Mouse (Mus musculus): ENCODE data around the gene Slc22a20. TPM values are rescaled to one million over a fixed set of nuclear protein-coding genes. Genes with fewer than 3 reads are reported as not detected.

Gene Slc22a20
- total RNA-seq, 2 experiments from 2014 or later = not detected

DNA sequence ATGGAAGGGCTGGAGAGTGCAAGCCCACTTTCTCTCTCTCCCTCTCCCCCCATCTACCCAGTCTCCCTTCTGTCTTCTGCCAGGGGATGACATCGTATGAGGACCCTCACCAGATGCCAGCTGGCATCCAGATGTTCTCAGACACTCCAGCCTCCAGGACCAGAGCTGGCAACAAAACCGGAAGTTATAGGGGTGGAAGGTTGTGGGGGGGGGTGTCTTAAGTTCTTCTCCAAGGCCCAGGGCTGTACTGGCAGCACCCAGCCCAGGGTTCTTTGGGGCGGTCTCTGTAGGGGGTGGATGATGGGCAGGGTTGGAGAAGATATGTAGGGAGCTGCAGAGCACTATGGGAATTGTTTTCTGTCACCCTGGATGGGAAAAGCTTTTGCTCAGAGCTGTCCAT is 57.4 kb downstream of the Slc22a20 start:
- no peak overlapping the region for H3K4me3 ChIP-seq
- no peak for DNase-seq (ENCODE audit: extremely low spot score in 1 of 2, low spot score in 2 of 2)
- TF ChIP-seq CTCF (IDR thresholded peaks at IDR 0.05) = no peak
- no peak overlapping the region for H3K27ac ChIP-seq
- intact Hi-C loops (cut with DNase I) = no loop called here

DNA sequence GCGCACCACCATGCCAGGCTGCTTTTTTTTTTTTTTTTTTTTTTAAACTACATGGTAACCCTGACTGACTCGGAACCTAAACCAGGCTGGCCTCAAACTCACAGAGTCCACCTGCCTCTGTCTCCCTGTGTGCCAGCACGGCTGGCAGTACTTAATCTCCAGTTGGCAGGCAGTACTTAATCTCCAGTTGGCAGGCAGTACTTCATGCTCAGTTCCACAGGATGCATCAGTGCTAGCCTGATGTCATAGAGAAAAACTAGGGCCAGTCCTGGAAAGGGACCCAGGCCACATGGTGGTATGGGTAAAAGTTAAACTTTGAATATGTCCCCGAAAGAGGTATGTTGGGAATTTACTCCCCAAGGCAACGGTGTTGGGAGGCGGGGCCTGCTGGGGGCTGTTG is 57.8 kb downstream of the Slc22a20 start:
- H3K4me3 ChIP-seq = no peak overlapping the region

DNA sequence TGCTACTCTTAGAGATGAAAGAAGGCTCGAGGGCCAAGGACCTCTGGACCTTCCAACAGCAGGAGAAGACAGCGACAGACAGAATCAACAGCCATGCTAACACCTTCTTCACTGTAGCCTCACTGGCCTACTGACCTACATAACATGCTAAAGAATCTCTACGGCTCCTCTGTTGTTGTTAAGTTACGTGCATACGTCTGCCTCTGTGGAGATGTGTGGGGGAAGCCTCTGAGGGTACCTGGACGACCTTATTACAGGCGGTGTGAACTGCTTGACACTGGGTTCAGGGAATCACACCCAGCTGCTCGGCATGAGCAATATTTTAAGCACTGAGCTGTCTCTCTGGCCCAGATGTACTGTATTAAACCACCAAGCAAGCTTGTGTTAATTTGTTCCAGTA is 58.4 kb downstream of the Slc22a20 start:
- DNase-seq (ENCODE audit: extremely low spot score in 1 of 2, low spot score in 2 of 2) = no peak
- no peak overlapping the region for H3K4me3 ChIP-seq
- H3K27ac ChIP-seq = no peak overlapping the region
- no peak for TF ChIP-seq CTCF (IDR thresholded peaks at IDR 0.05)
- intact Hi-C loops (cut with DNase I) = no loop called here

More for the DNA sequence above, 57.8 kb downstream of the Slc22a20 start:
- intact Hi-C loops (cut with DNase I) = no loop called here
- DNase-seq (ENCODE audit: extremely low spot score in 1 of 2, low spot score in 2 of 2) = no peak
- no peak overlapping the region for H3K27ac ChIP-seq
- no peak for TF ChIP-seq CTCF (IDR thresholded peaks at IDR 0.05)

DNA sequence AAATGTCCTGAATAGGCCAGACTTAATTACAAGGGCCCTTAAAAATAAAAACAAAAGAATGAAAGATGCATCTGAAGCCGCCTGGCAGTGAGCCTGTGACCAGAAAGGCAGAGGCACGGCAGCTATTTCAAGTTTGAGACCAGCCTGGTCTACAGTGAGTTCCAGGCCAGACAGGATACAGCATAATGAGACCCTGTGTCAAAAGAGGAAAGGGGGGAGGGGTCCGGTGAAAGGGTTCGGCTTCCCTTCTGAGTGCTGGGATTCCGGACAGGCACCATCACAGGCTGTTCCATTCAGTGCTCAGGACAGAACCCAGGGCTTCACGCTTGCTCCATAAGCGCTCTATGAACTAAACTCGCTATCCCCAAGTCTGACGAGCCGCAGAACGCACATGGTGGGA is 58.9 kb downstream of the Slc22a20 start:
- H3K27ac ChIP-seq = no peak overlapping the region
- no peak for DNase-seq (ENCODE audit: extremely low spot score in 1 of 2, low spot score in 2 of 2)
- TF ChIP-seq CTCF (IDR thresholded peaks at IDR 0.05) = no peak
- H3K4me3 ChIP-seq = no peak overlapping the region
- intact Hi-C loops (cut with DNase I) = no loop called here

DNA sequence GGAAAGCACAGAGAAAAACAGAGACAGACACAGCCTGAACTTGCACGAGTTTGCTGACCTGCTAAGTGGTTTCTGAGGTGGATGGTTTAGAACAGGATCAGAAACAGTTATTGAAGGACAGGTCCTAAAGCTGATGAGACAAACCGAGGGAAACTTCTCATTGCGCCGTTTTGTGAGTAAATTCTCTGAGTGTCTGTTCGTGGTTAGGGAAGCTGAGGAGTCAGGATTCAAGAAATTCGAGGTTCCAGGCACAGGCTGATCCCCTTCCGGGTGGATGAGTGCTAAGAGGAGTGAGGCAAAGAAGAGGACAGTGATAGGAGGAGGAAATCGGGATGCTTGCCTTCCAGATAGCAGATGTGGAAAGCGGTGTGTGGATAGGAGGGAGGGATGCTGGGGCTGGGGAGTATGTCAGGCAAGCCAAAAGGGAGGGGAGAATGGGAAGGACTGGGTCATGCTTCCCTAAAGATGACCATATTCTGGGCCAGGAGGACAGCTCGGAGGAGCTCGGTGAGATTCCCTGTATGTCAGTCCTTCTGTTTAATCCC is 60.6 kb downstream of the Slc22a20 start:
- no peak for DNase-seq (ENCODE audit: extremely low spot score in 1 of 2, low spot score in 2 of 2)
- Histone ChIP-seq H3K4me3 (peak overlapping the region; percentile 84), H3K27ac (peak overlapping the region; percentile 57; the same call in 1 of the 2 replicates)
- intact Hi-C loops (cut with DNase I) = loop anchor here (2.0 kb wide), 1 partner anchor 89 kb away; the partner anchor contains the start of gene Capn1
- no peak for TF ChIP-seq CTCF (IDR thresholded peaks at IDR 0.05)

DNA sequence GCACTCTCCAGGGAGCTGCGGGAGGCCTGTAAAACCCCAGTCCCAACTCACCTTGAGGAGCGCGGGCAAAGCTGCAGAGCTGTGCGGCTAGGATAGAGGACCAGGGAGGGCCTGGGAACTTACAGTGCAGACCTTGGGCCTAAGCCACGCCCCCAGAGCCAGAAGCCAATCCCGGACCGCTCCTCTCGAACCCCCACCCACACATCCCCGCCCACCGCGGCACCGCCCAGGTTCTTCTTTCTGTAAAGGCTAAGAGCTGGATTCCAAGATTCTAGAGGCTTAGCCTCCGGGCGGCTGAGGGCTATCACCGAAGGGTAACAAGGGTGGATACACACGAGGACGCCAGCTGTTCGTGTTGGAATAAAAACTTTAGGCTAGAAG is 61.2 kb downstream of the Slc22a20 start, which contains the start of gene Cdc42ep2:
TSS of gene Cdc42ep2 (minus strand) at position 104 of the 381 bp plus-strand sequence.
- intact Hi-C loops (cut with DNase I) = loop anchor here (1.0 to 2.0 kb wide), 2 partner anchors 32 to 90 kb away; partner anchors contain the start of gene Capn1
- DNase-seq (ENCODE audit: extremely low spot score in 1 of 2, low spot score in 2 of 2) = peak; percentile 90 to 91
- no peak for TF ChIP-seq CTCF (IDR thresholded peaks at IDR 0.05)
- Histone ChIP-seq H3K27ac (peak within 1 kb of the TSS; percentile 73), H3K4me3 (peak within 1 kb of the TSS; percentile 84)

DNA sequence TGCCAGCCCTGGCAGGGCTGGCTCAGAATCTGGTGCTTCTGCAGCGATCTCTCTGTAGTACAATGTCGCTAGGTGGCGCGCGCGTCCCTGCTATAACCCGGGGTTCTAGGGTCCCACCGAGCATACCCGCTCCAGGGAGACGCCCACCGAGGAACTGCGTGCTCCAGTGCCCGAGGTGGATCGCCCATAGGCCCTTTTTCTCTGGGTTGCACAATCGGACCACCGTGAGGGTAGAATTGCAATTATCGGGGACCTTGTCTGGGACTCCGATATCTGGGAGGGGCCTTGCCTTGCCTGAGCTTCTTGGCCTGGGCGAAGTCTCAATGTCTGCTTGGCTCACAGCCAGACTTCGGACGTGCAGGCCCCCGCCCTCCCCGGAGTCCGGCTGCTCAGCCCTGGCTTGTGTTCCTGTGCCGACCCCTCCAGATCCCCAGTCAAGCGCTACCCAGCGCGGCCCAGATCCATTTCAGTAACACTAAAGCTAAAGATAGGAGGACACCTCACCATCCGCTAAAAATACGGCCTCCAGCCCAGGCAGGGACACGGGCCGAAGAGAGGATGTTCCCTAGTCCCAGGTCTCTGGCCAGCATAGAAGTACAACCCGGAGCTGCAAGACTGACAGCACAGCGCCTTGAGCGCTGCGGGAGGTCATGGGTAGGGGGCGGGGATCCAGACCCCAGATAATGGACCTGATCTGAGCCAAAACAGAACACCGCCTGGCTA is 61.8 kb downstream of the Slc22a20 start:
- Histone ChIP-seq H3K4me3 (peak overlapping the region; percentile 84), H3K27ac (peak overlapping the region; percentile 73)
- peak; percentile 84 to 88 for DNase-seq (ENCODE audit: extremely low spot score in 1 of 2, low spot score in 2 of 2)
- peak; percentile 85 for TF ChIP-seq CTCF (IDR thresholded peaks at IDR 0.05)
- intact Hi-C loops (cut with DNase I) = loop anchor here (1.0 to 2.0 kb wide), 2 partner anchors 32 to 91 kb away; partner anchors contain the start of gene Capn1

DNA sequence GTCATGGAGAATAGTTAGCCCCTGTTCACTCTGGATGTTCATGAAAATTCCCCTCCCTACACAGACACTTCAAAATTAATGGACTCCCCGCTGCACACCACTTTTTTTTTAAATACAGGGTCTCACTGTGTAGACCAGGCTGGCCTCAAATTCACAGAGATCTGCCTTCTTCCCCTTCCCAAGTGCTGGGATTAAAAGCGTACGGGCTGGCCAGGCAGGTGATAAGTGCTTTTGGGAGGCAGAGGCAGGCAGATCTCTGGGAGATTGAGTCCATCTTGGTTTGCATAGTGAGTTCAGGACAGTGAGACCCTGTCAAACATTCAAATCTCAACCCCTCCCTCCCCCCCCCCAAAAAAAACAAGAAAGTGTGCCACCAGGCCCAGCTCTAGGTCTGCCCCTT is 63.0 kb downstream of the Slc22a20 start:
- intact Hi-C loops (cut with DNase I) = no loop called here
- DNase-seq (ENCODE audit: extremely low spot score in 1 of 2, low spot score in 2 of 2) = no peak
- no peak for TF ChIP-seq CTCF (IDR thresholded peaks at IDR 0.05)
- no peak overlapping the region for H3K4me3 ChIP-seq
- H3K27ac ChIP-seq = no peak overlapping the region

DNA sequence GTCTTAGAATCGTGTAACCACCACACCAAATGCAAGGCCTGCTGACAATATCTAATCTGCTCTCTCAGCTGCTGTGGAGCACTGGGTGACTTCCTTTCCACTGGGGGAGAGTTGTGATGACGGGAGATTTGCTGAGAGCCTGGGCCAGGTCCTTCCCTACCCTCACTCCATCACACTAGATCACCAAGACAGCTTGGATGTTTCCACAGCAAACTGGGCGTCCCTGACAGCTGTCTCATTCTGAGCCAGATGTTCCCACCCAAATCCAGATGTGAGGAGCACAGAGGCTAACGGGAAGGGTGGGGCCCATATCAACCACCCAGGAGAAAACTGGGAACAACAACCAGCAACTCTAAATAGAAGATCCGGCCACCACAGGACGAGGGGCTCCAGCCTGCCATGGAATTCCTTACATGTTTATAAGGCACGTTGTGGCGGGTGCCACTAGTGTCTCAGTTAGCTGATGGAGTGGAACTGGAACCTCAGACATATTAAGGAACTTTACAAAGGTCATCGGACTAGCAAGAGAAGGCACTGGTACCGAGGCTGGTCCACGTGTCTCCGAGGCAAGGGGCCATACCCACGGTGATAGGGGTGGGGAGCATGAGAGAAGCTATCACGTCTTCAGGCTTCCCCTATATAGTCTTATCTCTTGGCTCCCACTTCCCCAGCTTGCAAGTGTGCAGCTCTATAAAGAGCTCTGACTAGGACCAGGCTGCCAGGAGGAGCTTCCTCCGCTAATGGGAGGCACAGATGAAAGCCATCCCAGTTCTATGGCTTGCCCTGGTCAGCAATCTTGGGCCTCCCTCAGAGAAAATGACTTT is 63.6 kb downstream of the Slc22a20 start:
- Histone ChIP-seq H3K27ac (no peak overlapping the region), H3K4me3 (no peak overlapping the region)
- no peak for DNase-seq (ENCODE audit: extremely low spot score in 1 of 2, low spot score in 2 of 2)
- TF ChIP-seq CTCF (IDR thresholded peaks at IDR 0.05) = no peak
- intact Hi-C loops (cut with DNase I) = no loop called here

DNA sequence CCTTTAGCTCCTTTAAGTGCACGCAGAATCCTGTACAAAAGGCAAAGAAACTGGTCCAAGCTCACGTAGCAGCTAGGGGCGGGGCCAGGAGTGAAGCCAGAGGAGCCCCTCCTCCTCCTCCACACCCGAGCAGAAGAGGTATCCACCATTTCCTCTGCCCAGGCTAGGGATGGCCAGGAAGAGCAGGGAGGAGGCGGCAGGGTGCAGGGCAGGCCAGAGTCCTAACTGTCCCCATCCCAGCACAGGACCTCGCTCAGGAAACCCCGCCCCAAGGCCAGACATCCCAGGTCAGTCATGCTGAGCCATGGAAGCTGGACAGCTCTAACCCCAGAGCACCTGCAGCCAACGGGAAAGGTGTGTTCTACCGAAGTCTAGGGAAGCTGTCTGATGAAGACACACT is 64.2 kb downstream of the Slc22a20 start:
- TF ChIP-seq CTCF (IDR thresholded peaks at IDR 0.05) = no peak
- no peak for DNase-seq (ENCODE audit: extremely low spot score in 1 of 2, low spot score in 2 of 2)
- intact Hi-C loops (cut with DNase I) = no loop called here
- H3K4me3 ChIP-seq = no peak overlapping the region
- no peak overlapping the region for H3K27ac ChIP-seq

Other genes with a start within 250 kb of the Slc22a20 start
- gene Ltbp3, start 245.2 kb downstream of the Slc22a20 start, total RNA-seq (2021) = 10 to 100 TPM; 38.9 to 43.1 TPM
- gene Scyl1, start 214.7 kb downstream of the Slc22a20 start, total RNA-seq (2021) = 10 to 100 TPM; 92.0 to 98.0 TPM
- gene Frmd8, start 110.9 kb downstream of the Slc22a20 start, total RNA-seq (2021) = 10 to 100 TPM; 10.1 to 13.4 TPM
- gene Slc25a45, start 108.3 kb downstream of the Slc22a20 start, total RNA-seq (2021) = 1 to 10 TPM; 2.5 to 2.7 TPM
- gene Tigd3, start 92.0 kb downstream of the Slc22a20 start, total RNA-seq (2021) = 1 to 10 TPM; 4.3 to 4.7 TPM
- gene Dpf2, start 73.1 kb downstream of the Slc22a20 start, total RNA-seq (2021) = 100 to 1,000 TPM in 1 of 2 experiments, 10 to 100 TPM in 1; 94.8 to 100 TPM
- 1 to 10 TPM; 4.7 to 4.9 TPM for gene Cdc42ep2, start 61.3 kb downstream of the Slc22a20 start, total RNA-seq (2021)
- gene Pola2, start 21.9 kb downstream of the Slc22a20 start, total RNA-seq (2021) = 1 to 10 TPM; 5.0 to 6.4 TPM
- 10 to 100 TPM; 20.8 to 23.1 TPM for gene Capn1, start 29.8 kb upstream of the Slc22a20 start, total RNA-seq (2021)
- gene Syvn1, start 60.4 kb upstream of the Slc22a20 start, total RNA-seq (2021) = 10 to 100 TPM; 45.7 to 45.8 TPM
- gene Mrpl49, start 71.6 kb upstream of the Slc22a20 start, total RNA-seq (2021) = 10 to 100 TPM; 40.9 to 41.3 TPM
- gene Fau, start 71.7 kb upstream of the Slc22a20 start, total RNA-seq (2021) = 100 to 1,000 TPM; 663 to 678 TPM
- 10 to 100 TPM; 33.9 to 39.1 TPM for gene Znhit2, start 75.0 kb upstream of the Slc22a20 start, total RNA-seq (2021)
- gene Tm7sf2, start 82.2 kb upstream of the Slc22a20 start, total RNA-seq (2021) = 10 to 100 TPM; 26.9 to 30.4 TPM
- gene Vps51, start 91.1 kb upstream of the Slc22a20 start, total RNA-seq (2021) = 100 to 1,000 TPM in 1 of 2 experiments, 10 to 100 TPM in 1; 85.3 to 101 TPM
- not detected for gene Tmem262, start 93.9 kb upstream of the Slc22a20 start, total RNA-seq (2021)
- under 1 TPM in 1 of 2 experiments, not detected in 1; 0.54 TPM for gene Gm28374, start 96.1 kb upstream of the Slc22a20 start, total RNA-seq (2021)
- gene Zfpl1, start 98.8 kb upstream of the Slc22a20 start, total RNA-seq (2021) = 10 to 100 TPM; 41.8 to 45.8 TPM
- not detected for gene Cdca5, start 98.8 kb upstream of the Slc22a20 start, total RNA-seq (2021)
- gene AC131692.1, start 108.3 kb upstream of the Slc22a20 start, total RNA-seq (2021) = not detected
- gene Naaladl1, start 119.6 kb upstream of the Slc22a20 start, total RNA-seq (2021) = not detected
- 10 to 100 TPM; 19.3 to 22.4 TPM for gene Sac3d1, start 132.5 kb upstream of the Slc22a20 start, total RNA-seq (2021)
- gene Snx15, start 142.2 kb upstream of the Slc22a20 start, total RNA-seq (2021) = 10 to 100 TPM; 41.9 to 43.1 TPM
- under 1 TPM; 0.26 to 0.84 TPM for gene Batf2, start 154.8 kb upstream of the Slc22a20 start, total RNA-seq (2021)
- gene Arl2, start 155.4 kb upstream of the Slc22a20 start, total RNA-seq (2021) = 10 to 100 TPM; 74.2 to 82.3 TPM
- gene Majin, start 198.2 kb upstream of the Slc22a20 start, total RNA-seq (2021) = not detected
- not detected for gene Gpha2, start 240.2 kb upstream of the Slc22a20 start, total RNA-seq (2021)
- gene Ppp2r5b, start 249.7 kb upstream of the Slc22a20 start, total RNA-seq (2021) = 100 to 1,000 TPM; 149 to 158 TPM

All from left cerebral cortex, adult 2 months (tissue).